In genomic region chr2:30699797-30700454, GRCm38 (mm10) we compare ENCODE assay signal across 8 mouse cellular contexts.
A peak's percentile ranks its signal among the peaks of the same experiment; 100 is the strongest.
DNase-seq lines count a peak whose midpoint lies in the region; ATAC-seq and TF ChIP-seq lines count a peak whose summit lies in the region.

No protein-coding gene starts in this region.

- no peak for TF ChIP-seq CTCF in intestine, postnatal 0 days (IDR thresholded peaks at IDR 0.05; ENCODE audit: low read depth)

- peaks cover 26% of the 10 kb centered on the region for H3K4me1 ChIP-seq in embryonic facial prominence, embryonic 12.5 days
- H3K4me1 ChIP-seq in intestine, postnatal 0 days (replicated peaks; ENCODE audit: control insufficient read depth, insufficient read depth, low read length): peaks cover 6% of the 10 kb centered on the region; the same call in 1 of the 2 replicates
- H3K4me1 ChIP-seq in limb, embryonic 13.5 days: peaks cover 29% of the 10 kb centered on the region
- peaks cover 60% of the 10 kb centered on the region for H3K4me1 ChIP-seq in midbrain, embryonic 13.5 days (replicated peaks)

- WGBS in embryonic facial prominence, embryonic 12.5 days: 34% methylated on average over 6 of the region's 6 CpGs
- WGBS in intestine, postnatal 0 days: 29% methylated on average over 6 of the region's 6 CpGs
- WGBS in limb, embryonic 13.5 days: 37% methylated on average over 6 of the region's 6 CpGs
- 31% methylated on average over 6 of the region's 6 CpGs for WGBS in midbrain, embryonic 13.5 days

- H3K4me3 ChIP-seq in embryonic facial prominence, embryonic 12.5 days: no peak overlapping the region
- H3K4me3 ChIP-seq in intestine, postnatal 0 days (ENCODE audit: low read depth, low read length): no peak overlapping the region
- H3K4me3 ChIP-seq in limb, embryonic 13.5 days: no peak overlapping the region
- no peak overlapping the region for H3K4me3 ChIP-seq in midbrain, embryonic 13.5 days (replicated peaks)

- no peaks in the 10 kb centered on the region for H3K27me3 ChIP-seq in embryonic facial prominence, embryonic 12.5 days
- H3K27me3 ChIP-seq in intestine, postnatal 0 days (replicated peaks; ENCODE audit: control insufficient read depth, insufficient read depth, low read length): no peaks in the 10 kb centered on the region
- no peaks in the 10 kb centered on the region for H3K27me3 ChIP-seq in limb, embryonic 13.5 days
- no peaks in the 10 kb centered on the region for H3K27me3 ChIP-seq in midbrain, embryonic 13.5 days

- peak; percentile 43 for ATAC-seq in embryonic facial prominence, embryonic 12.5 days (ENCODE audit: insufficient number of reproducible peaks, insufficient read depth, low FRiP score, low TSS enrichment)
- peak; percentile 75 for ATAC-seq in intestine, postnatal 0 days
- peak; percentile 82; the same call in 1 of the 2 replicates for ATAC-seq in limb, embryonic 13.5 days (ENCODE audit: low FRiP score, low read depth)
- ATAC-seq in midbrain, embryonic 13.5 days: peak; percentile 74

- peak overlapping the region; percentile 61 for H3K27ac ChIP-seq in embryonic facial prominence, embryonic 12.5 days
- peak overlapping the region; percentile 37; the same call in 1 of the 2 replicates for H3K27ac ChIP-seq in intestine, postnatal 0 days (ENCODE audit: low read depth, low read length)
- H3K27ac ChIP-seq in limb, embryonic 13.5 days: peak overlapping the region; percentile 61; the same call in 1 of the 2 replicates
- peak overlapping the region; percentile 84 for H3K27ac ChIP-seq in midbrain, embryonic 13.5 days

- no peak overlapping the region for H3K4me2 ChIP-seq in embryonic facial prominence, embryonic 12.5 days (replicated peaks)
- peak overlapping the region; percentile 25; the same call in 1 of the 2 replicates for H3K4me2 ChIP-seq in intestine, postnatal 0 days (replicated peaks; ENCODE audit: low read depth)
- H3K4me2 ChIP-seq in limb, embryonic 13.5 days (replicated peaks): peak overlapping the region; percentile 42
- H3K4me2 ChIP-seq in midbrain, embryonic 13.5 days (replicated peaks): peak overlapping the region; percentile 1; the same call in 1 of the 2 replicates

- no peaks in the 10 kb centered on the region for H3K9me3 ChIP-seq in embryonic facial prominence, embryonic 12.5 days
- H3K9me3 ChIP-seq in intestine, postnatal 0 days (ENCODE audit: control insufficient read depth): no peaks in the 10 kb centered on the region
- H3K9me3 ChIP-seq in limb, embryonic 13.5 days: no peaks in the 10 kb centered on the region
- H3K9me3 ChIP-seq in midbrain, embryonic 13.5 days: no peaks in the 10 kb centered on the region

- no peaks in the 10 kb centered on the region for H3K36me3 ChIP-seq in embryonic facial prominence, embryonic 12.5 days
- no peaks in the 10 kb centered on the region for H3K36me3 ChIP-seq in intestine, postnatal 0 days (ENCODE audit: control insufficient read depth, insufficient read depth)
- H3K36me3 ChIP-seq in limb, embryonic 13.5 days: no peaks in the 10 kb centered on the region
- no peaks in the 10 kb centered on the region for H3K36me3 ChIP-seq in midbrain, embryonic 13.5 days

- no peak overlapping the region for H3K9ac ChIP-seq in embryonic facial prominence, embryonic 12.5 days
- H3K9ac ChIP-seq in intestine, postnatal 0 days (ENCODE audit: low read depth, low read length): no peak overlapping the region
- H3K9ac ChIP-seq in limb, embryonic 13.5 days: peak overlapping the region; percentile 43; the same call in 1 of the 2 replicates
- H3K9ac ChIP-seq in midbrain, embryonic 13.5 days (replicated peaks): no peak overlapping the region

- peak; percentile 89 for DNase-seq in 416B (ENCODE audit: low read depth)
- peak; percentile 88 for DNase-seq in adrenal gland, adult 2 months
- DNase-seq in heart, adult 18-20 months: peak; percentile 92
- peak; percentile 35 to 75 for DNase-seq in spleen, postnatal 10 days (ENCODE audit: low spot score in 2 of 2)
